Mouse (Mus musculus) thymus, adult 2 months (tissue): ENCODE measurements around the gene Btbd8.

ENCODE experiments used
- CTCF ChIP-seq: fragments of 200-500 bp; IDR thresholded peaks from 2 replicates; pipeline ENCODE4 v1.5.1; 2012; ENCODE audit warnings: mild to moderate bottlenecking, control low read depth, low read length, moderate library complexity, borderline replicate concordance; ENCODE audit not compliant: control insufficient read depth, poor library complexity, insufficient read depth; ENCODE audit errors: extremely low read depth
- POLR2A ChIP-seq: fragments of 200-500 bp; IDR thresholded peaks from 2 replicates; pipeline ENCODE4 v1.6.1; 2012; ENCODE audit warnings: mild to moderate bottlenecking, low read length, control low read depth, moderate library complexity; ENCODE audit not compliant: control insufficient read depth, poor library complexity, insufficient read depth; ENCODE audit errors: extremely low read depth

GRCm38 (mm10) chr5:107521386-107521785 is 83.6 kb downstream of the Btbd8 start:
- TF ChIP-seq POLR2A (no peak), CTCF (no peak)
